Mouse (Mus musculus) neural tube, embryonic 15.5 days (tissue): ENCODE results near the gene BC030499. TPM values are rescaled to one million over a fixed set of nuclear protein-coding genes. Genes with fewer than 3 reads are reported as not detected.

Experiments used
- ATAC-seq: fragments of 200-750 bp; cut with Nextera tagmentation; 2 replicates; pipeline ENCODE4 v1.8.0; 2017; ENCODE audit warnings: mild to moderate bottlenecking, moderate TSS enrichment, moderate library complexity; ENCODE audit not compliant: low FRiP score
- H3K27ac ChIP-seq: fragments of 300-500 bp; sonication (generic); replicated peaks from 2 replicates; pipeline ENCODE4 v1.5.1; 2015; ENCODE audit warnings: mild to moderate bottlenecking, inconsistent platforms
- H3K27me3 ChIP-seq: fragments of 300-500 bp; sonication (generic); replicated peaks from 2 replicates; pipeline ENCODE4 v1.6.1; 2015; ENCODE audit warnings: inconsistent platforms
- H3K36me3 ChIP-seq: fragments of 300-500 bp; sonication (generic); 2 replicates; pipeline ENCODE4 v1.6.1; 2015; ENCODE audit warnings: inconsistent platforms
- H3K4me1 ChIP-seq: fragments of 300-500 bp; sonication (generic); 2 replicates; pipeline ENCODE4 v1.6.1; 2015; ENCODE audit warnings: inconsistent platforms
- H3K4me2 ChIP-seq: fragments of 300-500 bp; sonication (generic); 2 replicates; pipeline ENCODE4 v1.6.1; 2015; ENCODE audit warnings: inconsistent platforms, mild to moderate bottlenecking, moderate library complexity
- H3K4me3 ChIP-seq: fragments of 300-500 bp; sonication (generic); replicated peaks from 2 replicates; pipeline ENCODE4 v1.5.1; 2015; ENCODE audit warnings: mild to moderate bottlenecking, inconsistent platforms
- H3K9ac ChIP-seq: fragments of 300-500 bp; sonication (generic); replicated peaks from 2 replicates; pipeline ENCODE4 v1.6.1; 2015; ENCODE audit warnings: mild to moderate bottlenecking, inconsistent platforms
- H3K9me3 ChIP-seq: fragments of 300-500 bp; sonication (generic); replicated peaks from 2 replicates; pipeline ENCODE4 v1.6.1; 2016; ENCODE audit warnings: inconsistent platforms
- WGBS: fragments of 180-500 bp; shearing (Covaris S2); methylation state at CpG from one replicate; pipeline ENCODE4 v1.1.7; 2015; ENCODE audit warnings: mixed read lengths; 5-methylcytosine and 5-hydroxymethylcytosine counted together
- polyA plus RNA-seq: library from polyadenylated mRNA; unstranded; fragments of >200 nt; fragmentation: Nextera tagmentation; extraction: Ambion mirVana; gene quantifications from 2 replicates; pipeline ENCODE4 v1.2.1, GENCODE M21; 2015

The BC030499 gene
- polyA plus RNA-seq, 1 experiment from 2014 or later: 0.42 TPM

GRCm38 (mm10) chr11:78337040-78337439, 46.4 kb downstream of the BC030499 start:
- no peak overlapping the region for H3K27ac ChIP-seq
- WGBS: 97% methylated on average over 8 of the region's 8 CpGs
- peaks cover 76% of the 10 kb centered on the region for H3K36me3 ChIP-seq
- no peak for ATAC-seq
- no peaks in the 10 kb centered on the region for H3K27me3 ChIP-seq
- no peak overlapping the region for H3K4me2 ChIP-seq
- no peaks in the 10 kb centered on the region for H3K9me3 ChIP-seq
- H3K4me3 ChIP-seq: no peak overlapping the region
- H3K9ac ChIP-seq: no peak overlapping the region
- no peaks in the 10 kb centered on the region for H3K4me1 ChIP-seq

DNA sequence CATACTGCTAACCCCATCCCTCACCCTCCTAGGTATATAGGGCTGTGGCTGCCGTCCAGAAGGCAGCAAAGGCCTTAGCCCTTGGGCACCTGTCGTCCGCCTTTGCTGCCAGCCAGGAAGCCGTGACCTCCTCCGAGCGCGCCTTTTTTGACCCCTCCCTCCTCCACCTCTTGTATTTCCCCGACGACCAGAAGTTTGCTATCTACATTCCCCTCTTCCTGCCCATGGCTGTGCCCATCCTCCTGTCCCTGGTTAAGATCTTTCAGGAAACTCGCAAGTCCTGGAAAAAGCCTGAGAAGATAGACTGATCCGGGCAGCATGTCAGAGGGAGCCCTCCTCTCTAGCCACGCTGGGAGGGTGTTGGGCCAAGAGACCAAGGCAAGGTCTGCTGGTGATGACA, 51.1 kb downstream of the BC030499 start:
- Histone ChIP-seq H3K4me3 (no peak overlapping the region), H3K9ac (no peak overlapping the region), H3K4me1 (peaks cover 32% of the 10 kb centered on the region), H3K36me3 (peaks cover 41% of the 10 kb centered on the region), H3K4me2 (no peak overlapping the region), H3K9me3 (no peaks in the 10 kb centered on the region), H3K27ac (no peak overlapping the region), H3K27me3 (no peaks in the 10 kb centered on the region)
- WGBS: 92% methylated on average over 12 of the region's 12 CpGs
- ATAC-seq: no peak

DNA sequence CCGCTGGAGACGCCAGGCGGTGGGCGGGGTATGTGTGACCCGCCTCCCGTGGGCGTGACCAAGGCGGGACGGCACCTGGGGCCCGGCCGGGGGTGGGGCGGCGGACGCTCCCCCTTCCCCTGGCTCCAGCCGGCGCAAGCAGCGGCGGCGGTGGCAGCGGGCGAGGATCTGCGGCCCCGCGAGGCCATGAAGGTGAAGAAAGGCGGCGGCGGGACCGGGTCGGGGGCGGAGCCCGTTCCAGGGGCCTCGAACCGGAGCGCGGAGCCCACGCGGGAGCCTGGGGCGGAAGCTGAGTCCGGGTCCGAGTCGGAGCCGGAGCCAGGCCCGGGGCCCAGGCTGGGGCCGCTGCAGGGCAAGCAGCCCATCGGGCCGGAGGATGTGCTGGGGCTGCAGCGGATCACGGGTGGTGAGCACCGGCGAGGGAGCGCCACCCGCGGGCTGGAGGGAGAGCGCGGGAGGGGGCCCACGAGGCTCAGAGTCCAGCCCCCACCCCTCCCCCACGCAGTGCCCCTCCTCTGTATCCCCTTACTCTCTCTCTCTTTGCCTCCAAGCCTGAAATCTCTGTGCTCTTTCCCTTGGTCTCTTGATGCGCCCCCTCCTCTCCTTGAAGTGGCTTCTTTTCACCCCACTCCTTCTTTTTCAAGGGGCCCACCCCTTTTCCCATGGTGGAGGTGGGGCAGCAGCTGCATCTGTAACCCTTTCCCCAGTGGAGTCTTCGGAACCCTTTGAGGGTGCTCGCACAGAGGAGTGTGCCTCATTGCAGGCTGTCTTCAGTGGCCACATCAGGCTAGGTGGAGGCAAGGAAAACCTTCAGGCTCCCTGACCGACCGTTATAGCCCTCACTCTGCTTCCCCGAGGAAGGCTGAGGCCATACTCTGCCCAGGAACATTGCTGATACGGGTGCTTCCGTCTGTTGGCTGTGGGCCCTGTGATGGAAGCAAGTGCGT, 53.0 kb downstream of the BC030499 start, which contains the start of gene Unc119:
Gene Unc119 (plus strand): TSS at position 102 of the 947 bp plus-strand sequence.
- Histone ChIP-seq H3K9me3 (no peaks in the 10 kb centered on the region), H3K27ac (peak within 1 kb of the TSS; percentile 92), H3K36me3 (peaks cover 35% of the 10 kb centered on the region), H3K9ac (peak within 1 kb of the TSS; percentile 82), H3K27me3 (no peaks in the 10 kb centered on the region), H3K4me3 (peak within 1 kb of the TSS; percentile 74), H3K4me1 (peaks cover 35% of the 10 kb centered on the region), H3K4me2 (peak within 1 kb of the TSS; percentile 78)
- WGBS: 1% methylated on average over 63 of the region's 66 CpGs
- ATAC-seq: peak; percentile 88

- H3K4me1 ChIP-seq: peaks cover 35% of the 10 kb centered on the region
- 81% methylated on average over 6 of the region's 6 CpGs for WGBS
These were observed 53.8 kb downstream of the BC030499 start for GRCm38 (mm10) chr11:78344328-78344889.

DNA sequence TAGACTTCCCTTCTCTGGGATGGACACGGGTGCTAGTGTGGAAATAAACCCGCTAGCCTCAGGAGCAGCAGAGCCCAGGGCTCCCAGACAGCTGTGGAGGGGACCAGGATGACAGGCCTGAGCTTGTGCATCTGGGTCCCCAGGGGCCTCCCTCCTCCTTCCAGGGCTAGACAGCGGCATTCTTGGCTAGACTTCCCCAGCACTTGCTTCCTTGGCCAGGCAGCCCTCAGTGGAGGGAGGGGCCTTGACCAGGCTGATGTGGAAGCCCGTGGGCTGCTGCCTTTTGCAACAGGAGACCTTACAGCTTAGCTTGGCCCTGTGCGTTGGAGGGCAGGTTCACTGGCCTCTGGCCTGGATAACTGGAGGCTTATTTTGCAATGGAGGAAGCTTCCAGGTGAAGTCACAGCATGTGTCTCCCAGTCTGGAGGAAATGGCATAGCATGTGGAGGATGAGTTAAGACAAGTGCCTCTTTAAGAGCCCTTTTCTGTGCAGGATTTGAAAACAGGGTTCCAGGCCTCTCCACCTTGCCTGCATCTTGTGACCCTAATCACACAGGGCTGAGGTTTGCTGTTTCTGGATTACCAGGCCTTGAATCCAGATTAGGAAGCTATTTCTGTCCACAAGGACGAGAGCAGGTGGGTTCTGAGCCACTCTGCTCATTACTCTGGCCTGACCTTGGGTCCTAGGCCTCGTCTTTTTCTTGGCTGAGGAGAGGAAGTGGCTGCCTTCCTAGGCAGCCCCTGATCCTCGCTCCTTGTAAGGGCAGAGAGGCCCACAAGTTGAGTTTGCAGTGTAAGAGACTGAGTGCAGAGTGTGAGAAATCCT, 54.5 kb downstream of the BC030499 start:
- H3K27ac ChIP-seq: 0 out of 2 replicates have a peak overlapping the region, but pooled peaks have one; percentile 29
- peak overlapping the region; percentile 74; the same call in 1 of the 2 replicates for H3K4me3 ChIP-seq
- H3K9ac ChIP-seq: peak overlapping the region; percentile 27
- no peaks in the 10 kb centered on the region for H3K9me3 ChIP-seq
- peaks cover 29% of the 10 kb centered on the region for H3K36me3 ChIP-seq
- no peaks in the 10 kb centered on the region for H3K27me3 ChIP-seq
- peak overlapping the region; percentile 78 for H3K4me2 ChIP-seq
- no peak for ATAC-seq
- WGBS: 56% methylated on average over 8 of the region's 8 CpGs
- H3K4me1 ChIP-seq: peaks cover 35% of the 10 kb centered on the region

More at GRCm38 (mm10) chr11:78344328-78344889, 53.8 kb downstream of the BC030499 start:
- peak overlapping the region; percentile 82 for H3K9ac ChIP-seq
- H3K36me3 ChIP-seq: peaks cover 35% of the 10 kb centered on the region
- peak overlapping the region; percentile 92 for H3K27ac ChIP-seq
- H3K4me3 ChIP-seq: peak overlapping the region; percentile 74
- peak overlapping the region; percentile 78 for H3K4me2 ChIP-seq
- ATAC-seq: no peak
- no peaks in the 10 kb centered on the region for H3K9me3 ChIP-seq
- H3K27me3 ChIP-seq: no peaks in the 10 kb centered on the region

- no peak for ATAC-seq
- no peak overlapping the region for H3K27ac ChIP-seq
- 80% methylated on average over 7 of the region's 7 CpGs for WGBS
- H3K4me3 ChIP-seq: no peak overlapping the region
- H3K36me3 ChIP-seq: peaks cover 23% of the 10 kb centered on the region
- no peaks in the 10 kb centered on the region for H3K27me3 ChIP-seq
- no peaks in the 10 kb centered on the region for H3K9me3 ChIP-seq
- peaks cover 35% of the 10 kb centered on the region for H3K4me1 ChIP-seq
- no peak overlapping the region for H3K4me2 ChIP-seq
- H3K9ac ChIP-seq: peak overlapping the region; percentile 27; the same call in 1 of the 2 replicates
These were observed 55.2 kb downstream of the BC030499 start for GRCm38 (mm10) chr11:78345801-78346200.

Other genes with a start within 250 kb of the BC030499 start
- 30.1 and 30.9 TPM in 2 replicates for gene Eral1, start 210.5 kb upstream of the BC030499 start, polyA plus RNA-seq
- 22.2 and 24.2 TPM in 2 replicates for gene Fam222b, start 196.2 kb upstream of the BC030499 start, polyA plus RNA-seq
- gene Traf4, start 125.3 kb upstream of the BC030499 start, polyA plus RNA-seq: 82.1 and 85.4 TPM in 2 replicates
- gene Nek8, start 114.2 kb upstream of the BC030499 start, polyA plus RNA-seq: 7.0 and 9.7 TPM in 2 replicates
- 19.3 and 20.0 TPM in 2 replicates for gene Tlcd1, start 114.1 kb upstream of the BC030499 start, polyA plus RNA-seq
- gene Rpl23a, start 107.3 kb upstream of the BC030499 start, polyA plus RNA-seq: 774 and 869 TPM in 2 replicates
- 66.1 and 71.0 TPM in 2 replicates for gene Rab34, start 102.4 kb upstream of the BC030499 start, polyA plus RNA-seq
- gene Proca1, start 97.4 kb upstream of the BC030499 start, polyA plus RNA-seq: 3.3 and 4.8 TPM in 2 replicates
- gene Sdf2, start 45.1 kb upstream of the BC030499 start, polyA plus RNA-seq: 93.2 and 97.1 TPM in 2 replicates
- 22.9 and 25.1 TPM in 2 replicates for gene Supt6, start 44.9 kb upstream of the BC030499 start, polyA plus RNA-seq
- 56.5 and 65.2 TPM in 2 replicates for gene 2610507B11Rik, start 29.1 kb upstream of the BC030499 start, polyA plus RNA-seq
- 6.5 and 13.1 TPM in 2 replicates for gene Spag5, start 10.7 kb downstream of the BC030499 start, polyA plus RNA-seq
- 328 and 382 TPM in 2 replicates for gene Aldoc, start 32.1 kb downstream of the BC030499 start, polyA plus RNA-seq
- gene Pigs, start 37.6 kb downstream of the BC030499 start, polyA plus RNA-seq: 83.2 and 86.4 TPM in 2 replicates
- gene Unc119, start 52.6 kb downstream of the BC030499 start, polyA plus RNA-seq: 84.3 and 88.3 TPM in 2 replicates
- gene Foxn1, start 95.7 kb downstream of the BC030499 start, polyA plus RNA-seq: 11.8 TPM in 1 of 2 replicates, not detected in the other
- 0.42 TPM in 1 of 2 replicates, not detected in the other for gene Slc13a2, start 131.4 kb downstream of the BC030499 start, polyA plus RNA-seq
- gene Slc46a1, start 174.9 kb downstream of the BC030499 start, polyA plus RNA-seq: 23.4 and 26.0 TPM in 2 replicates
- 38.8 and 49.0 TPM in 2 replicates for gene Sarm1, start 206.9 kb downstream of the BC030499 start, polyA plus RNA-seq
- gene Vtn, start 208.2 kb downstream of the BC030499 start, polyA plus RNA-seq: 151 and 156 TPM in 2 replicates
- 0.12 TPM in 1 of 2 replicates, not detected in the other for gene Sebox, start 212.6 kb downstream of the BC030499 start, polyA plus RNA-seq
- gene Tmem199, start 221.3 kb downstream of the BC030499 start, polyA plus RNA-seq: 89.3 and 94.4 TPM in 2 replicates
- gene Poldip2, start 221.4 kb downstream of the BC030499 start, polyA plus RNA-seq: 182 and 192 TPM in 2 replicates
- 56.1 and 60.3 TPM in 2 replicates for gene Tnfaip1, start 245.5 kb downstream of the BC030499 start, polyA plus RNA-seq
- 120 and 127 TPM in 2 replicates for gene Ift20, start 245.5 kb downstream of the BC030499 start, polyA plus RNA-seq